Mouse (Mus musculus) granulocyte monocyte progenitor cell, adult 5-6 weeks (primary cell): Measurements from ENCODE around the gene Gmpr. TPM values are rescaled to one million over a fixed set of nuclear protein-coding genes. Genes with fewer than 3 reads are reported as not detected.
A peak's percentile ranks its signal among the peaks of the same experiment; 100 is the strongest.

Experiments used
- ATAC-seq: replicated peaks from 2 replicates; pipeline ENCODE4 v1.8.0; 2016; ENCODE audit warnings: mild to moderate bottlenecking, moderate TSS enrichment, inconsistent platforms; ENCODE audit not compliant: poor library complexity, severe bottlenecking
- total RNA-seq, 2 experiments: library from RNA; stranded (forward) in 1 of 2; stranded (reverse) in 1 of 2; fragments of 200-712, 200-1000 nt in 1 of 2; fragments of >200 nt in 1 of 2; fragmentation: Nextera tagmentation in 1 of 2; gene quantifications; 2 replicates each; pipeline ENCODE4 v1.2.3; 2014 to 2017

Gmpr gene
- total RNA-seq, 2 experiments from 2014 or later = 12.9 to 22.5 TPM

DNA sequence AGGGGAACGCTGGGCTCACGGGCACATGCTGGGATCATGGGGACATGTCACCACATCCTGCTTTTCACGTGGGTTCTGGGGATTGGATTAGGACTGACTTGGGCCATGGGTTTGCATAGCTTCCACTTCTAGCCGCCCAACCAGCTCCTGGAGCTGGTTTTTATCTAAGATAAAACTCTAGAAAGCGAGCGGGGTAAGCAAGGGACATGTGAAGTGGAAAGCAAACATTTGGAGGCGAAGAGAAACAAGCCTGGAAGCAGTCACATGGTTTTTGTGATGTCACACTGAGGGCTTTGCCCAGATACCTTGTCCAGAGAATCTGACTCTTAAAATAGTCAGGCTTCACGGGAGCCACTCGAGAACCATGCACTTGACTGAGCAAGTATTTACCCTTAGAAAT, 29.9 kb downstream of the Gmpr start:
- ATAC-seq = no peak

DNA sequence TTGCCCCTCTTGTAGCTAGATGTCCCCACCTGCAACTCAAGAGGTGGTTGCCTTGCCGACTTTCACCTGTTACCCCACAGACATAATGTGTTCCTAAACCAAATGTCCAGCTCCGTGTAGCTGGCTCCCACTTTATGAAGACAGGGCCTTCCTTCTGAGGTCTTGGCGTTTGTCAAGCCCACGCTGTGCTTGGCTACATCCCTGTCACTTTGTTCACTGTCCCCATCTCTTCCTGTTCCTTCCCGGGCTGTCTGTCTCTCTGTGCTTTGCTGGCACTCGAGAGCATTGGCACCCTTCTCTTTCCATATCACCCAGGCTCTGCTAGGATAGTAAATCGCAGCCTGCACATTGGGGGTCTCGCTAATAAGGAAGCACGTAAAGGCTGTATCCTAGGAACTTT, 30.8 kb downstream of the Gmpr start:
- ATAC-seq = no peak

DNA sequence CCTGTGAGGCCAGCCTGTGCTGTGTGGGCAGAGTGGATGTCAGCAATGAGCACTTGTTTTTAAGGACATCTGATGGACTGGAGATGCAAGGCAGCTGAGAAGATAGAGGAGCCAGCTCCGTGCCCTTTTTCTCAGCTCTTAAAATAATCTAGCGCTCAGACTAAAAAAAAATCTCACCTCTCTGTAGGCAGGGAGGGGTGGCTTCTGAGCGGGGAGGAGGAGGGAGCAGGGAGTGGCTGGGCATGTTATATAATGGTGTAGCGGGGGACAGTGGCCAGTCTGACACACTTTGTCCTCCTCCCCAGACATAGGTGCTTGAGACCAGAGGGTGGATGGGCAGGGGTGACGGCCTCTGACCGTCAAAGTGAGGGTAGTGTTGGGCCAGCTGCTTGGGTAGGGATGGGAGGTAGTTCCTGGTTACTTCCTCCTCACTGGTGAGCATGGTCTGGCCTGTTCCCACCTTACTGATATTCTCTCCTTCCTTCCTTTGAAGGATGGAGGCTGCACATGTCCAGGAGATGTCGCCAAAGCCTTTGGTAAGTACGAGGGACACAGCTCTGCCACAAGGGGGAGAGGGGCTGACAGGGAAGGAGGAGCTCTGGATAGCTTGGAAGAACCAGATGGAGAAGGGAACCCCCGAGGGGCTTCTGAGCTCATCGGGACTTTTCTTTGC, 31.4 kb downstream of the Gmpr start:
- 0 out of 2 replicates have a peak, but pooled peaks have one; percentile 44 for ATAC-seq

DNA sequence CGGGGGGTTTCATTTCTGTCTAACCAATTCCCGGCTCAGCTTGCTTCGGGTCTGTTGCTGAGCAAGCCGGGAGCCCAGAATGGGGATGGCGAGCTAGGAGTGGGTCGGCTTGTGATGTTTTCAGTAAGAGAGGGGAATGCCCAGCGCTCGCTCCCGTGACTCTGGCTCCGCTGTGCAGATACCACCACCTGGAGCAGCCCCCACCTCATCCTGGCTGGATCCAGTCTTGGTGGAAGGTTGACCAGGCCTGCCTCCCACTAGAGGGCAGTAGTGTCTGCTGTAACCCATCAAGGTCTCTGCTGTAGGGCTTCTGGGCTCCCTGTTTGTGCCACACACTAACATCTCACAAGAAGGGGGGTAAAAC, 31.9 kb downstream of the Gmpr start:
- peak; percentile 61 for ATAC-seq

DNA sequence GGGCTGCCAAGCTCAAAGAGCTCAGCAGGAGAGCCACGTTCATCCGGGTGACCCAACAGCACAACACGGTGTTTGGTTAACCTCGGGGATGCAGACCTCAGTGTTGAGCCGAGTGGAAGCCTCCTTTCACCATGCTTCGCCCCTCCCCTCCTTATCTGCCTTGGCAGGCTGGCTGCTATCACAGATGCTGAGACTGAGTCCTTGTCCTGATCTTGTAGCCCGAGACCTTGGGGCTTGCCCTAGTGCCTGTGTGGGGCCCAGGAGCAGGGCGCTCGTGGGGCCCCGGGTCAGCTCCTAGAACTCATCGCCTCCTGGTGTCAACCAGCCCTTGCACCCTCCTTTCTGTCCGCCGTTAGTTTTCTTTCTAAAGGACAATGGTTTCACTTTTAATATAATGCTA, 38.7 kb downstream of the Gmpr start:
- no peak for ATAC-seq

DNA sequence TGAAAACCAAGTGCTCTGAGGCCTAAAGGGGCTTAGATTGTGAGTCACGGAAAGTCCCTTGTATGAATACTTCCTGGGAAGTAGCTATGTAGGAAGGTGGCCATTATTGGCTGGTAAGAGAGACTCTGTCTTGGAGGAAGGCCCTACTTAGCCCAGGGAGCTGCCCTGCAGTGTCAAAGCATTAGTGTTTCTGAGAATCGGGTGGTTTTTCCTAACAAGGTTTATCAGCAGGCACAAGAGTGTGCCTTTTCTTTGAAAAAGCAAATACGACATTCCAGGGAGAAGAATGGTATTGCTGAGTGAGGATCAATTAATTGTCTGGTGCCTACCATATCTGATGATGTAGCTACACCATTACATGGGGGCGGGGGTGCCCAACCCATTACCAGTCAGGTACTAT, 39.7 kb downstream of the Gmpr start:
- no peak for ATAC-seq

DNA sequence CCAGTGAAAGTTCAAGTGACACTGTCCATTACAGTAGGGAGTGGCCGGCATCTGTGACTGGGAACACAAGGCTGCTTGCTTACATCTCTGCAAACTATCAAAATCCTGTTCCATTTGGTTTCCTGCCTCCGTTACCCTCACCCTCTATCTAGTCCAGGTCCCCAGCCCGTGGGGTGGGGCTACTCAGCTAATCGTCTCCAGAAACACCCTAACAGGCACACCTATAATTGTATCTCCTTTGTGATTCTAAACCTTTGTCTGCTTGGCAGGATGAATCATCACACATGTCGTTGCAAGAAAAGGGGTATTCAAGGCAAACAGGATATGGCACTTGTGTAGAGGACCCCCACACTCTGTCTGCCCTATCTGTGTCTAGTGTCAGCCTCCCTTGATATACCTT, 40.3 kb downstream of the Gmpr start:
- no peak for ATAC-seq

DNA sequence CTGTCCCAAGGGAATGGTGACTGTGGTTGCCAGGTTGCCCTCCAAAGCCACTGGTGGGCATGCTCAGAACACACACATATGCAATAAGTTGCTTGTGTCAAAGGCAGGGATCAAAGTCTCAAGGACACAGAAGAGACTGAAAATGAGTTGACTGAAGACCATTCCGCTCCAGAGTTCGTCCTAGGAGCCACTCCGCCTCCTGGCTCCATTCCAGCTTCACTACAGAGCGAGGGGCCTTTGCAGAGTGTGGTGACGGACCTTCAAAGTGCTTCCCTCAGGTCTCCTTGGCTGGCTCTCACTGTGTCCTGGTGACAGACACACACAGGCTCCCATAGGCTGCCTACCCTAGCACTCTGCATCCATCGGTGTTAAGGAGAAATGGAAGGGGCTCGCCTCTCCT, 46.4 kb downstream of the Gmpr start:
- ATAC-seq = no peak

DNA sequence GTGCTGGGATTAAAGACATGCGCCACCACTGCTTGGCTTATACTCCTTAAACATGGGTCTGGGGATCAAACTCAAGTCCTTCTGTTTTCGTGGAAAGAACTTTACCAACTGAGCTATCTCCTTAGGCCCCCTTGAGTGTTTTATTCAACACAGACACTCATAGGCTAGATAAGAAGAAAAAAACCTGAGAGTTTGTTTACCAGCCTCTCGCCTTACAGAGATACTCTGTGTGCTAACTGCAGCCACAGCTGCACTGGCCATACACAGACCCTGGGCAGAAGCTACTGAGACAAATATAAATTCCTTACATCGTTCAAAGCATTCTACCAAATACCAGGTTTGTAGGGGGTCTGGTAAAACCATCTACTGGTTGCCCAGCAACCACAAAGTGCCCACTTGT, 51.1 kb downstream of the Gmpr start:
- no peak for ATAC-seq

DNA sequence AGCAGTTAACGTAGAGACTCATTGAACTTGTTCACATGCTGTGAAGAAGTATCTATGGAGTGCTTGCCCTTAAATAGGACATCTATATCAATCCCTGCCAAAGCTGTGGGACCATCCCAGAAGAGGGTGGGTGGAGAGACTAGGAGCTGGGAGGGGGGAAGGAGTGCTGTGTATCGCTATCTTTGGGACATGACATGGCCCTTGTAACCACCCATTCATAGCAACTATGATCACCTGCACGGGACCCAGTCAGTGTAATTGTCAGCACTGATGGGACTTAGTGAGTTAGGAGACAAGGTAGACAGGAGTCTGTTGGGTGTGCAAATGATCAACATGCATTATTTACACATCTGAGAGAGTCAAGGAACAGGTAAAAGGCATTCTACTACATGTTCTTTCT, 52.0 kb downstream of the Gmpr start:
- no peak for ATAC-seq

DNA sequence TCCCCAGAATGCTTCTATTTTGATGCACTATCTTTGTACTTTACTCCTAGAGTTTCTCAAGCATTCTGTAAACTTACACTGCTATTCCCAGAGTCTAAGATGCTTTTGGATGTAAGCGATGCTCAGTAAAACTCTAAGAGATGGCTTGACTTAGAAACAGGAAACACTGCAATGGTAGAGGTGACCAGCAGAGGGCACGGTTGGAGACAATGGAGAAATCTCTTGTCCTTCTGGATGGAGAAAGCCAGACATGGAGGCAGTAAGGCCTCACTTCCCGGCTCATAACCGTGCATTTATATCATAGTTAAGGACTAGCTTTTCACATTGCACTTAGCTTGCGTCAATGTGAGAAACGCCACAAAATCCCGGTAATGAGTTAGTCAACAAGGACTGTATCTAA, 53.3 kb downstream of the Gmpr start:
- ATAC-seq = no peak; the same call in 1 of the 2 replicates

DNA sequence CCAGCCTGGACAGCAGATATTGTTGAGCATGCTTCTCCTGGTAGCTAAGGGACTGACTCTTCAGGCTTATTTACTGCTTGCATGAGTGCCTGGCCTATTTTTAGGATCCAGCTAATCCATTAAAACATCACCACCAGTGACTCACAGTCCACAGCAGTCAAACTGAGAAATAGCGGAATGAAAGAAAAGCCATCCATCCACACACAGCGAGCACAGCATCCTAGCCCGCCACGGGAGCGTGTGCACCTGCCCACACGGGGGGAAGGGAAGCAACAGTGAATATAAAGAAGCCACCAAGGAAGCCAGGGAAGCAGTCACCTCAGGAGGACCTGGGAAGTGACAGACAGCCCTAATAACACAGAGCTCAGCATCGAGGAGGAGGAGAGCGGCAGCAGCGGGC, 54.8 kb downstream of the Gmpr start:
- no peak for ATAC-seq

DNA sequence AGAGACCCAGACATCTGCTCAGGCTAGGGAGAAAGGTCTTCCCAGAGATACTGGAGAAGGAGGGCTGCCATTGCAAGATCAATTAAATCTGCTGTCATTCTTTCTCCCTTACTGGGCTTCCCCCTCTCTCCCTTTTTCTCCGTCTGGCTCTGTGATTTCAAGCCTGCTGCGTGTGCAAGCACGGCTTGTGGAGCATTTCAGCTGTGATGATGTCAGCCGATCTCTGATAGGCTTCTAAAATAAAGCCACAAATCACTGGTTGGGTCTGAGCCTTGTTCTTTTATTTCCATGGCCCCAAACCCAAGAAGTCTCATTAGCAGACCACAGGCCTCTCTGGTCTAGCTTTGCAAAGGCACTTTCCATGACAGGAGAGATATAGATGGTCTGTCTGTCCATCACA, 57.7 kb downstream of the Gmpr start:
- no peak for ATAC-seq

DNA sequence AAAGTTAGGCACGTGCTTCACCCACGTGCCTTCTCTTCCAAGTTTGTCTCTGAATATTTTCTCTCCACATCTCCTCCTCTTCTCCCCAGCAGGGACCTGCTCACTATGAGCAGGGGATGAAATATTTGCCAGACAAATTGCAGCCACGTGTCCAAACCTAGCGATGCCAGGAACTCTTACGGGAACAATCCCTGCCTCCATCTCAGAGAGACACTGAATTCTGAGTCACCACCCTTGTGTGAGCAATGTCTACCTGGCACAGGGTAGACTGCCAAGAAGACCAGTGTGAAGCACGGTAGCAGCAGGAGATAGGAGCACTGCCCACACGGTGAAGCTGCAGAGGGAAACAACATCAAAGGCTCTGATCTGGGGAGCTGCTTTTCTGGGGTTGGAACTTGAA, 62.7 kb downstream of the Gmpr start:
- no peak for ATAC-seq

DNA sequence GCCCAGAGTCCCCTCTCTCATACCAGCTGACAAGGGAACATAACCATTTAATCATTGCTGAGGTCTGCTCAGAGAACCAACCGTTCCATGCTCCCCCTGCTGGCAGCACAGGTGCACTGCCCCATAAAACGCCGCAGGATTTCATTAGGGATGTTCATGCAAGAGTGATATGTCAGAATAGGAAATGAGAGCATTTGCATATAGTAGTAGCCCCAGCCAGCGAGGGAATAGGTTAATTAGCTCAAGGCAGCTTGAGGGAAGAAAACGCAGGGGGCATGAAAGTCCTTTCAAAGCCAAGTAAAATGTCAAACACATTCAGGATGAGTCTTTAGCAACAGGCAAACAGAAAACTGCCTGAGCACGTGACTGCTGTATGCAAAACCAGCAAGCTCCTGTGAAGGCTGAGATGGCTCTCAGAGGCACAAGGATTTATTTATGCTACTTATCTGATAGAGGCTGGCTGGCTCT, 64.6 kb downstream of the Gmpr start:
- ATAC-seq = peak; percentile 78

DNA sequence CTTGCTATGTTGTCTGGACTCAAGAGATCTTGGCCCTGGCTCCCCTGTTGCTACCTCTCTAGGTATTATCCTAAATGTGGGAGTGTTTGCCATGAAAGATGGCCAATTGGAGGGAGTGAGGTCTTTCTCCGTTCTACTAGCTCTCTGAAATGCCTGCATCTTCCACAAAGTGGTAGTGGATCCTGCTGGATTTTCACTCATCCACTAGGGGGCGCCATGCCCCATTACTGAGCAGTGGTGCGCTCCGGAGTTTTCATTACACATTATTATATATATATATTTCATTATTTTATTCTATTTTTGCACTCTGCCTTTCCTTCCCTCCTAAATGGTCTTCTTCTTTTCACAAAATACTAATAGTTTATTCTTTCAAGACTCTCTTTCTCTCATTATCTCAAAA, 65.5 kb downstream of the Gmpr start:
- no peak for ATAC-seq

DNA sequence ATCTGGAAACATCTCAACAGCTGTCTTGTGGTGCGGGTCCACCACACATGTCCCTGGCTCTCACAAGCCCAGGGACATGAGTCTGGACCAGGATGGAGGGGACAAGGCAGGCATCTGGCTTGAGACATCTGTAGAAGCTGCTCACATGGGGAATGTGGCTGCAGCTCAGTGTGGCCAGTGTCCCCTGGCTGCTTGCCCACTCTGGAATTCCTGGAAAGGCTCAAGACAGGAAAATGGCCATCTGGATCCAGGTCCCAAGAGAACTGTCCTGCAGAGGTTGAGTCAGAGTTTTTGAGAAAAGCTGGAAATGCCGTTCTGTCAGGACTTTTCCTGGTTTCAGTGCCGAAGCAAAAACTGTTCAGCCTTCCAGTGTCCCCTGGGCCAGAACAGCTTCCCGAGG, 68.9 kb downstream of the Gmpr start:
- no peak for ATAC-seq

DNA sequence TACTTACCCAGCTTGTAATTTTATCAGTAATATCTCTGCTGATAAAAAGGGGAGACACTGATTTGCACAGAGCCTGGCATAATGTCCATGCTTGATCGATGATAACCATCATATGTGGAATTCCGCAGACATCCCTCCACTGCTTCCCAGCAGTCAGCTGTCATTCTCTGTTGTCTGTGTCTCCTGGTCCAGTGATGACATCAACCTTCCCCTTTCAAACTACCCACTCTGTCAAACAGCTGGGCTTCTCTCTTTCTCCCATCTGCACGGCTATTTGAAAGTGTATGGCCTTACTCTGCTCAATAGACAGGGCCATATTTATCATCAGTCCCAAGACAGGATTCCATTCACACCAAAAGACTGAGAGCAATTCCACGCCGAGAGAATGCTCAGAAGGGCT, 70.1 kb downstream of the Gmpr start:
- ATAC-seq = no peak

DNA sequence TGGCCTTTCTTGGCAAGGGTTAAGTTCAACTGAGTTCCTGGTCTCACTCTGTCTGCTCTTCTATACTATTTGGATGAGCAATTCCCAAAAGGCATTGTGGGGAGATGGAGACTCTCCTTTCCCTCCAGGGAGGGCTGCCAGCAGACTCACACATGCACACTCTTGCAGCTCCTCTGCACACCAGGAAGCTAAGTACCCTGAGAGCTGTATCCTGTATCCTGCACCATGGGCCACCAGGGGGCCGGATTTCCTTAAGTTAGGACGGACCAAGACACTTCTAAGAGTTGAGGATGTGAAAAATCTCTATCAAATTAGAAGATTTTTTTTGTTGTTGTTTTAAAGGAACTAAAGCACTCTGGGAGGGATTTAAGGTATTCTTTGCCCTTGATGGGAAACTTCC, 70.5 kb downstream of the Gmpr start:
- ATAC-seq = no peak

DNA sequence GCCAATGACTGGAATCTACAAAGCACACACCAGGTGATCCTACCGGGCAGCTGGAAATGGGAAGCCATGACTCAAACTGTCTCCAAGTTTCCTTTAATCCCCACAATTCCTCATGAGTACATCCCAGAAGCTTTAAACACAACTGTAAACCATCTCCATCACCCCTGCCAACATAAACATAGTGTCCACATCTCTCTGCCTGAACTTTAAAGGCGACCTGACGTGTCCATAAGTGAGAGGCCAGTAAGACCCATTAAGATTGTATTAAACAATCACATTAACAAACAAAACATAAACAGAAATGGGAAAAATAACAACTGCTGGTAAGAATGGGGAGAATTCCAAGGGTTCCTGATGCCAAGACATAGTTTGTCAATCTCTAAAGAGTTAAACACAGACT, 72.5 kb downstream of the Gmpr start:
- ATAC-seq = no peak

DNA sequence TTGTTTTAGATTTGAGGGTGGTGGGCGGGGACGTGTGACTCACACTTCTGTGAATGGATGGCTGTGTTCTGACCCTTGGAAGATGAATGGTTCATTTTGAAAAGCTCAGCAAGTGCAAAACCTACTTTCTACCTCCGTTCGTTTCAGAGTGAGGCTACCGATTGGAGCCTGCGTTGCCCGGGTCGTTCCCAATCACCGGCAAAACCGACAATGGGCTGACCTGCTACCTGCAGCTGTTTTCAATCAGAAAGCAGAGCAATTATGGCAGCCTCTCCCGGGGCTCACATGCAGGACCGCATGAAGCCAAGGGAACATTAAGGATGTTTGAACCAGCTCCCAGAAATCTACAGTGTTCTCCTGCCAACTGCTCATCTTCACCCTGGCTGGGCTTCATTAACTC, 75.0 kb downstream of the Gmpr start:
- ATAC-seq = no peak

DNA sequence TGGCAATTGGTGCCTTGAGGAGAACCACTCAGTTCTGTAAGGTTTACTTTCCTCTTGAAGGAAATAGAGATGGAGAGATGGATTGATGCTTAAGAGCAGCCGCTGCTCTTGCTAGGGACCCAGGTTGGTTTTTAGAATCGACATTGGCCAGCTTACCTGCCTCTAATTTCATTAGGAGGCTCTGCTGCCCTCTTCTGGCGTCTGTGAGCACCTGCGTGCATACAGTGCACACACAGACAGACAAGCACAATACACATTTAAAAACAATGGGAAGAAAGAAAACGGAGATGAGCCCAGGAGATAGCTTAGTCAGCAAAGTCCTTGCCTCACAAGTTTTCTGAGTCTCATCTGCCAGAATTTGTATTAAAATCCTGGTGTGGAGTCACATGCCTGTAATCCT, 75.8 kb downstream of the Gmpr start:
- ATAC-seq = no peak

DNA sequence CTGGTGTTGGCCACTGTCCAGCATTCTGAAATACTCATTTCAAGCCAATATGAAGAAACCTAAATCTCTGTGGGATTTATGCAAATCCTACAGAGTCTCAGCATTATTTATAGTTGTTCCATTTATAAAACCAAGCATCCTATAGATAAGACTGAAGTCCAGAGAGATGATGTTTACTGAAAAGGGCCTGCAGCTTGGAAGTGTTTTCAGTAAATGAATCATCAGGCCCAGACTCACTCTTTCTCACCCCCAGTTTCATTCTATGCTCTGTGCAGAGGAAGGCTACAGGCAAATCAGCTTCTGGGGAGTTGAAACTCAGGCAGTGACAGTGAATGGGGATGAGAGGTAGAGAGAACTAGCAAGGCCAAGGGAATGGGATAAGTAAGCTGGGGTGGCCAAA, 83.7 kb downstream of the Gmpr start:
- no peak for ATAC-seq
